Mouse (Mus musculus) erythroid progenitor cell, adult 5-6 weeks (primary cell): ENCODE measurements around the gene Lrp5. TPM values are rescaled to one million over a fixed set of nuclear protein-coding genes. Genes with fewer than 3 reads are reported as not detected.

Experiments used
- ATAC-seq: replicated peaks from 2 replicates; pipeline ENCODE4 v1.8.0; 2016; ENCODE audit warnings: moderate number of reproducible peaks, mild to moderate bottlenecking, moderate TSS enrichment, inconsistent platforms; ENCODE audit not compliant: poor library complexity, low FRiP score, severe bottlenecking
- total RNA-seq, 2 experiments: library from RNA; stranded (forward) in 1 of 2; stranded (reverse) in 1 of 2; fragments of 150-400 nt in 1 of 2; fragments of 186-747, 209-891 nt in 1 of 2; gene quantifications; 2 replicates each; pipeline versions ENCODE4 v1.2.3 to v1.2.4; 2015 to 2017; ENCODE audit warnings: low replicate concordance in 2 of 2

The Lrp5 gene
- total RNA-seq, 2 experiments from 2014 or later = 0.42 to 1.9 TPM

DNA sequence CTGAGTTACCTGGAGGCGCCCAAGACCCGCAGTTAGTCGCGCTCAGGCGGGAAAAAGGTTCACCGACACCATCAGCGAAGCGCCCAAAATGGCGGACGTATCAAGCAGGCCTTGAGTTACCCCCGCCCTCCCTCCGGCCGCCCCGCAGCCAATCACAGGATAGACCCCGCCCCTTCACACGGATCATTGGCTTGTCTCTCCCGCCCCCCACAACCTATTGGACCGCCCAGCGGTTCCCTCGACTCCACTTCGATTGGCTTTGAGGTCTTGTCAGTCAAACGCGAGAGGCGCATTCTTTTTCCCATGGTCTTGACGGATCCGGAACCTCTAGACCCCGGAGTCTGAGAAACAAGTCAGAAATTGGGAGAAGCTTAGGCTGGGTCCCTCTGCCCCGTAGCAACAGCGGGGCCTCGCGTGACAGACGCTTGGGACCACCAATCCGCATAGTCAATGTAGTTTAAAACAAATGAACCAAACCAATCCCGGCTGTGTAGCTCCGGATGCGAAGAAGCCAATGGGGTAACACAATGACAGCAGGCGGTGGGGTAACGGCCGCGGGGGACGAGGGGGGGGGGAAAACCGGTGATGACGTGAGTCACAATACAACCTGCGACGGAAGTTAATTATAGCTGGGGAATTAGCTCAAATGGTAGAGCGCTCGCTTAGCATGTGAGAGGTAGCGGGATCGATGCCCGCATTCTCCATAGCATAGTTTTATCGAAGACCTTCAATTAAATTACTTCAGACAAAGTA lies 110.6 kb downstream of the Lrp5 start, which contains the start of gene Ppp6r3:
Ppp6r3 (minus strand) TSS at position 118 of the 753 bp plus-strand sequence.
- peak; percentile 97 for ATAC-seq

GRCm38 (mm10) chr19:3575276-3575631 lies 111.1 kb downstream of the Lrp5 start:
- ATAC-seq = peak; percentile 37

- no peak for ATAC-seq
These were observed 111.7 kb downstream of the Lrp5 start for GRCm38 (mm10) chr19:3574593-3575094.

GRCm38 (mm10) chr19:3564309-3564708 lies 122.1 kb downstream of the Lrp5 start:
- no peak for ATAC-seq

GRCm38 (mm10) chr19:3562752-3563151 lies 123.6 kb downstream of the Lrp5 start:
- ATAC-seq = no peak

DNA sequence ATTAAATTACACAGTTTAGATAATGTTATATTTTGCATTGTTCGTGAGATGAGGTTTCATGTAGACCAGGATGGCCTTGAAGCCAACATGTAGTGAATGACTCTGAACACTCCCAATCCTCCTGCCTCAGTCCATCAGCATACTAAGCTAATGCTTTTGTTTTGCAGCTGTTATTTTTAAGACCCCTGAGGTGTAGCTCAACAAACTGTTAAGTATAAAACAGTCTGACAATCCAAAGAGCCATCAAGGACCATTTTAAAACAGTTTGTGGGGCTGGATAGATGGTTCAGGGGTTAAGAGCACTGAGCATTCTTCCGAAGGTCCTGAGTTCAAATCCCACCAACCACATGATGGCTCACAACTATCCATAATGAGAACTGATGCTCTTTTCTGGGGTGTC lies 124.1 kb downstream of the Lrp5 start:
- ATAC-seq = no peak

GRCm38 (mm10) chr19:3556169-3556827 lies 130.1 kb downstream of the Lrp5 start:
- ATAC-seq = no peak

DNA sequence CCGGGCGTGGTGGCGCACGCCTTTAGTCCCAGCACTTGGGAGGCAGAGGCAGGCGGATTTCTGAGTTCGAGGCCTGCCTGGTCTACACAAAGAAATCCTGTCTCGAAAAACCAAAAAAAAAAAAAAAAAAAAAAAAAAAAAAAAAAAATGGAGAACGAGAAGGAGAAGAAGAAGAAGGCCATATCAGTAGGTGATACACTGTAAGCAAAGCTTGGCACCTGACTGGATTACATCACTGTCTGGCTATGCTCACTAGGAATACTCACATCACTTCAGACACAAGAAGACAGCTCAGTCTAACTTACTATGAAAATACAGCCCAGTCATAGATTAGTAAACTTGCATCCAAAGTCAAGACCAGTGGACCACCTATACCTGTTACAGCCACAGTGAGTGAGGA lies 131.6 kb downstream of the Lrp5 start:
- no peak for ATAC-seq

- ATAC-seq = no peak
These were observed 134.7 kb downstream of the Lrp5 start for GRCm38 (mm10) chr19:3551573-3552159.

DNA sequence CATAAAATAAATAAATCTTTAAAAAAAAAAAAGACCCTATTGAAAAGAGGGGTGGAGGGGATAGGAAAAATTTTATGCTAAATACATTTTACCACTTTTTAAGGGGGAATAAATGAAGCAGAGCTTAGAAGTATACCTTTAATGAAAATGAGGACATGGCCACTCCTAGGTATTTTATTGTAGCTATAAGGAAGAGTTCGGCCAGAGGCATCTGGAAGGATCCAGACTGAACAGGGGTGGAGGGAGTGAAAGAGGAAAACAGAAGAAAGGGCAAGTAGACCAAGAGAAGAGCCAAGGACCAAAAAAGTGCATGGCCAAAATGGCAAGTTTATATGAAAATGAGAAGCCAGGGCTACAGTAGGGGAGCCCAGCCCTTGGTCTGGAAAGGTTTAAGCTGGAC lies 136.3 kb downstream of the Lrp5 start:
- no peak for ATAC-seq

DNA sequence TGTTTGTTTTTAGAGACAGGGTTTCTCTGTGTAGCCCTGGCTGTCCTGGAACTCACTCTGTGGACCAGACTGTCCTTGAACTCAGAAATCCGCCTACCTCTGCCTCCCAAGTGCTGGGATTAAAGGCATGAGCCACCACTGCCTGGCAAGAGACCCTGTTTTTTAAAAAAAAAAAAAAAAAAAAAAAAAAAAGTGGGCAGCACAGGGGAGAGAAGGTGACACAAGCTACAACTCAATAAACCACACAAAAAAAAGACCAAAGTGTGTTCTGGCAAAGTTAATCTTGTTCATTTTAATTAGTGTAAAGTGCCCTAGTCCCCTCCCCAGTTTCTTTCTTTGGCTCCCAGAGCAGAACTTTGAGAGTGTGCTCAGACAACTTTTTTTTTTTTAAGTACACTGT lies 137.1 kb downstream of the Lrp5 start:
- ATAC-seq = no peak

DNA sequence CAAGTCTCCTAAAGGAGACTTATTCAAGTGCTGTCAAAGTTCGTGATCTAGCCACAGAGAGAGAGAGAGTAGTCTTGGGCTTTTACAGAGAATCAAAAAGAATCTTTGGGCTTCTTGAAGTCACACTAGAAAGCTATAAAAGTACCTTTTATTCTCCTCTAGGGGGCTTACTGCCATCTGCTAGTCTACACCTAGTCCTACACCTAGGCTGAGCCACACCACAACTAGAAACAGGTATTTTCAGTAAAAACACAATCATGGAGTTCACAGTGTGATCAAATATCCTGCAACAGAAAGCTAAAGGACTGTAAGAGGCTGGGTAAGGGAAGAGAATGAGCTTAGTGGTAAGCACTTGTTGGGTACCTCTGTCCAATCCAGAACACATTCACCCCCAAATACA lies 138.1 kb downstream of the Lrp5 start:
- no peak for ATAC-seq

DNA sequence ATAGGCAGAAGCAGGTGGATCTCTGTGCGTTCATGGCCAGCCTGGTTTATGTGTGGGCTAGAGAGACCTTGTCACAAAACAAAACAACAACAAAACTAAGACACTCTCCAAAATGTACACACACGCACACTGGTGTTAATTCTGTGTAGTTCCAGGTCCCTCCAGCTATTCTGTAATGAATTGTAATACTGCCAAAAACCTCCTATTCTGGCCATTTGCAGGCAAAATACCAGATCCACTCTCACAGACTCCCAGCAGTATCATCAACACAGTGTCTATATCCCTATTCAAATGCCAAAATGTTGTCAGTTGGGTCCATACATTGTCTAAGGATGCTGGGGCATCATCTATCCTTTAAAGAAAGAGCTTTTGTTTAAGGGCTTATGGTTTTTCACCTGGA lies 141.4 kb downstream of the Lrp5 start:
- ATAC-seq = no peak

- no peak for ATAC-seq
These were observed 143.8 kb downstream of the Lrp5 start for GRCm38 (mm10) chr19:3542591-3542990.

- no peak for ATAC-seq
These were observed 145.4 kb downstream of the Lrp5 start for GRCm38 (mm10) chr19:3540997-3541396.

GRCm38 (mm10) chr19:3540254-3540653 lies 146.1 kb downstream of the Lrp5 start:
- no peak for ATAC-seq

GRCm38 (mm10) chr19:3539456-3539855 lies 146.9 kb downstream of the Lrp5 start:
- ATAC-seq = no peak

DNA sequence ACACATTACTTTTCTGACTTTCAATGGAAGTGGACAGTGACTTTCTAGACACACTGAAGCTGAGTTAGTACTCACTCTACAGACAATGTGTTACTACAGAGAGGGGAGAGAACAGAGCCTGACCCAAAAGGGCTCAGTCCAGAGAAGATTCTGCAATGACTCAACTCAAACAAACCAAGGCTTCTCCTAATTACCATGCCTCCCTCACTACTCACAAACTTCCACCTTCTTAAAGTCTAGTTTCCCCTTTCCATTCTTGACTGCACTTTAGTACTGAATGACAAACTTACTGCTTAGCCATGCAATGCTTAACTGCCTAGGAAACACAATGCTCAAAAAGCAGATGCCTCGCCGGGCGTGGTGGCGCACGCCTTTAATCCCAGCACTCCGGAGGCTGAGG lies 148.7 kb downstream of the Lrp5 start:
- no peak for ATAC-seq

DNA sequence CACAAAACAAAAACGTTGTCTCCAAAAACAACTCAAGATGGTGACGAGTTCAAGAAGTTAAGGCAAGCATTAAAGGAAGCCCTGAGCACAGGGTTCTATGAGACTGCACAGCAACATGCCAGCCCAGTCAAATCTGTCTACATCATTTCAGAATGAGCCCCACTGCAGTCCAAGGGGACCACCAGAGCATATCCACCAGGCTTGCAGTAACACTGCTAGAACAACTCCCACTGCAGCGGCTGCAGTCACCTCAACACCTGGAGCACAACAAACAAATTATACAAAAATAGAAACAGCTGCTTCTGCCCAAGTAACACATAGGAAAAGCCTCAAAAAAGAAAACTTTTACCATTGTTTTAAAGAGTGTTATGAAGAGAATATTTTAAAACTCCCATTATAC lies 151.4 kb downstream of the Lrp5 start:
- ATAC-seq = no peak
